Mouse (Mus musculus): ENCODE measurements at regions not wholly inside any gene's neighbourhood (a gene's known extent, or its start where the extent isn't known, plus 50 kb on each side); places are given as distances from the start of the nearest gene placed in this dataset.

GRCm38 (mm10) chr6:17400147-17400546 lies 63.5 kb upstream of the Met start:
- DNase-seq = peak; percentile 61
- intact Hi-C loops (cut with DNase I) = no loop called here

GRCm38 (mm10) chr6:17408094-17408493 lies 55.5 kb upstream of the Met start:
- intact Hi-C loops (cut with DNase I) = no loop called here
- no peak for DNase-seq

- no peak for DNase-seq
These were observed 53.7 kb upstream of the Met start for GRCm38 (mm10) chr6:17409703-17410408.

GRCm38 (mm10) chr6:17410409-17410722 lies 53.2 kb upstream of the Met start:
- DNase-seq = no peak
- intact Hi-C loops (cut with DNase I) = no loop called here

More at GRCm38 (mm10) chr6:17409703-17410408, 53.7 kb upstream of the Met start:
- intact Hi-C loops (cut with DNase I) = no loop called here

Measured in left cerebral cortex, postnatal 4 days (tissue).